Mouse (Mus musculus): ENCODE measurements at regions not wholly inside any gene's neighbourhood (a gene's known extent, or its start where the extent isn't known, plus 50 kb on each side); places are given as distances from the start of the nearest gene placed in this dataset.

- no peak for DNase-seq
Observed at GRCm38 (mm10) chr6:6289806-6290205, 72.8 kb upstream of the Slc25a13 start.

- no peak for DNase-seq
Observed at GRCm38 (mm10) chr6:6280812-6281568, 64.0 kb upstream of the Slc25a13 start.

- DNase-seq, result no peak
Observed at GRCm38 (mm10) chr6:6279646-6280045, 62.7 kb upstream of the Slc25a13 start.

GRCm38 (mm10) chr6:6270545-6270944 lies 53.6 kb upstream of the Slc25a13 start:
- DNase-seq, result no peak

Measured in layer of hippocampus, postnatal 36 days (tissue).